In genomic region chr7:51510147-51510546, GRCm38 (mm10) we compare ENCODE assay signal across 10 mouse cellular contexts. TPM values are rescaled to one million over a fixed set of nuclear protein-coding genes. Genes with fewer than 3 reads are reported as not detected.
A peak's percentile ranks its signal among the peaks of the same experiment; 100 is the strongest.
DNase-seq lines count a peak whose midpoint lies in the region; ATAC-seq and TF ChIP-seq lines count a peak whose summit lies in the region.
"Had no signal": no experiment of that assay in that cellular context is flagged by ENCODE, and none has a peak within 500 bp of the region (broad histone marks: within the 10 kb centered on the region; RNA-seq: fewer than 3 reads in every experiment).

No protein-coding gene starts in this region.

- intact Hi-C loops in heart, postnatal 36 days (cut with DNase I), result no loop called here

- no peak for DNase-seq in embryonic facial prominence, embryonic 10.5 days (ENCODE audit: low spot score)
- no peak for DNase-seq in heart, postnatal 36 days
- no peak for DNase-seq in stomach, postnatal 0 days (ENCODE audit: low spot score)
- peak; percentile 4 for DNase-seq in testis, postnatal 14 days (ENCODE audit: low spot score)
- DNase-seq in layer of hippocampus, adult 2 months (ENCODE audit: low spot score in 2 of 2), result no peak

- no peaks in the 10 kb centered on the region for H3K9me3 ChIP-seq in embryonic facial prominence, embryonic 12.5 days
- no peaks in the 10 kb centered on the region for H3K9me3 ChIP-seq in embryonic facial prominence, embryonic 10.5 days
- H3K9me3 ChIP-seq in heart, embryonic 15.5 days (replicated peaks), result no peaks in the 10 kb centered on the region
- no peaks in the 10 kb centered on the region for H3K9me3 ChIP-seq in stomach, embryonic 14.5 days (ENCODE audit: control insufficient read depth, low read depth, low read length)
- no peaks in the 10 kb centered on the region for H3K9me3 ChIP-seq in stomach, postnatal 0 days (ENCODE audit: control insufficient read depth, low read length)
- H3K9me3 ChIP-seq: liver, embryonic 12.5 days had no signal

- peak overlapping the region; percentile 92; the same call in 1 of the 2 replicates for H3K4me2 ChIP-seq in embryonic facial prominence, embryonic 12.5 days (replicated peaks)
- H3K4me2 ChIP-seq in heart, embryonic 15.5 days, result peak overlapping the region; percentile 88
- H3K4me2 ChIP-seq in stomach, embryonic 14.5 days (replicated peaks; ENCODE audit: low read depth, low read length), result peak overlapping the region; percentile 57
- H3K4me2 ChIP-seq in stomach, postnatal 0 days (replicated peaks; ENCODE audit: low read depth), result no peak overlapping the region; the same call in 1 of the 2 replicates

- no peak for ATAC-seq in embryonic facial prominence, embryonic 12.5 days (ENCODE audit: insufficient number of reproducible peaks, insufficient read depth, low FRiP score, low TSS enrichment)
- ATAC-seq in heart, embryonic 15.5 days (replicated peaks; ENCODE audit: insufficient number of reproducible peaks, insufficient read depth, low FRiP score, low read depth), result no peak
- no peak for ATAC-seq in stomach, embryonic 14.5 days (ENCODE audit: insufficient number of reproducible peaks, insufficient read depth, low FRiP score, low read depth)
- ATAC-seq in stomach, postnatal 0 days (ENCODE audit: low FRiP score, low TSS enrichment), result no peak
- ATAC-seq: liver, embryonic 12.5 days had no signal

- H3K36me3 ChIP-seq in embryonic facial prominence, embryonic 12.5 days, result no peaks in the 10 kb centered on the region
- H3K36me3 ChIP-seq in embryonic facial prominence, embryonic 10.5 days (replicated peaks), result no peaks in the 10 kb centered on the region
- no peaks in the 10 kb centered on the region for H3K36me3 ChIP-seq in heart, embryonic 15.5 days
- no peaks in the 10 kb centered on the region for H3K36me3 ChIP-seq in stomach, embryonic 14.5 days (ENCODE audit: control insufficient read depth, insufficient read depth, low read length)
- no peaks in the 10 kb centered on the region for H3K36me3 ChIP-seq in stomach, postnatal 0 days (ENCODE audit: control insufficient read depth, insufficient read depth, low read length)
- H3K36me3 ChIP-seq: liver, embryonic 12.5 days had no signal

- TF ChIP-seq EP300 in stomach, postnatal 0 days (optimal IDR thresholded peaks at IDR 0.05), result no peak

- H3K4me1 ChIP-seq in embryonic facial prominence, embryonic 12.5 days, result no peaks in the 10 kb centered on the region
- peaks cover 9% of the 10 kb centered on the region for H3K4me1 ChIP-seq in embryonic facial prominence, embryonic 10.5 days
- H3K4me1 ChIP-seq in heart, embryonic 15.5 days (replicated peaks), result peaks cover 6% of the 10 kb centered on the region
- H3K4me1 ChIP-seq in stomach, embryonic 14.5 days (ENCODE audit: control insufficient read depth, insufficient read depth, low read length), result no peaks in the 10 kb centered on the region
- H3K4me1 ChIP-seq in stomach, postnatal 0 days (replicated peaks; ENCODE audit: control insufficient read depth, insufficient read depth), result no peaks in the 10 kb centered on the region
- H3K4me1 ChIP-seq: liver, embryonic 12.5 days had no signal

- WGBS in embryonic facial prominence, embryonic 12.5 days, result 80% methylated on average over 7 of the region's 7 CpGs
- 79% methylated on average over 7 of the region's 7 CpGs for WGBS in embryonic facial prominence, embryonic 10.5 days
- WGBS in heart, embryonic 15.5 days, result 70% methylated on average over 7 of the region's 7 CpGs
- WGBS in stomach, embryonic 14.5 days, result 80% methylated on average over 7 of the region's 7 CpGs
- WGBS in stomach, postnatal 0 days, result 72% methylated on average over 7 of the region's 7 CpGs

- H3K4me3 ChIP-seq in embryonic facial prominence, embryonic 12.5 days, result no peak overlapping the region
- H3K4me3 ChIP-seq in embryonic facial prominence, embryonic 10.5 days, result no peak overlapping the region
- H3K4me3 ChIP-seq in heart, embryonic 15.5 days, result no peak overlapping the region
- H3K4me3 ChIP-seq in stomach, embryonic 14.5 days (ENCODE audit: low read depth, low read length), result 0 out of 2 replicates have a peak overlapping the region, but pooled peaks have one; percentile 26
- no peak overlapping the region for H3K4me3 ChIP-seq in stomach, postnatal 0 days (ENCODE audit: low read depth, low read length)
- no peak overlapping the region for H3K4me3 ChIP-seq in layer of hippocampus, adult 2 months

- no peak overlapping the region for H3K9ac ChIP-seq in embryonic facial prominence, embryonic 12.5 days
- H3K9ac ChIP-seq in heart, embryonic 15.5 days, result no peak overlapping the region
- no peak overlapping the region for H3K9ac ChIP-seq in stomach, embryonic 14.5 days (replicated peaks; ENCODE audit: low read depth, low read length)
- no peak overlapping the region for H3K9ac ChIP-seq in stomach, postnatal 0 days (ENCODE audit: low read length)
- H3K9ac ChIP-seq: liver, embryonic 12.5 days had no signal

- H3K27me3 ChIP-seq in embryonic facial prominence, embryonic 12.5 days, result peaks cover 19% of the 10 kb centered on the region; the same call in 1 of the 2 replicates
- peaks cover 37% of the 10 kb centered on the region for H3K27me3 ChIP-seq in embryonic facial prominence, embryonic 10.5 days (replicated peaks; ENCODE audit: low read depth, poor library complexity, severe bottlenecking)
- peaks cover 19% of the 10 kb centered on the region for H3K27me3 ChIP-seq in heart, embryonic 15.5 days
- H3K27me3 ChIP-seq in stomach, embryonic 14.5 days (ENCODE audit: control insufficient read depth, insufficient read depth, low read length), result no peaks in the 10 kb centered on the region
- H3K27me3 ChIP-seq in stomach, postnatal 0 days (ENCODE audit: control insufficient read depth, insufficient read depth, low read length), result no peaks in the 10 kb centered on the region

- no peak overlapping the region for H3K27ac ChIP-seq in embryonic facial prominence, embryonic 12.5 days
- no peak overlapping the region for H3K27ac ChIP-seq in embryonic facial prominence, embryonic 10.5 days (replicated peaks)
- no peak overlapping the region for H3K27ac ChIP-seq in heart, embryonic 15.5 days
- H3K27ac ChIP-seq in stomach, embryonic 14.5 days (ENCODE audit: low read length), result no peak overlapping the region
- no peak overlapping the region for H3K27ac ChIP-seq in stomach, postnatal 0 days (replicated peaks)
- H3K27ac ChIP-seq in layer of hippocampus, adult 2 months, result no peak overlapping the region
- H3K27ac ChIP-seq: left cerebral cortex, adult 2 months; liver, embryonic 12.5 days had no signal

- TF ChIP-seq CTCF in stomach, postnatal 0 days (IDR thresholded peaks at IDR 0.05; ENCODE audit: low read depth), result no peak
- no peak for TF ChIP-seq CTCF in layer of hippocampus, adult 2 months (conservative IDR thresholded peaks at IDR 0.05)

RNA-seq across cellular contexts. Expression of gene Ano5, which starts 0.7 kb away (rescaled TPM):
- polyA plus RNA-seq in embryonic facial prominence, embryonic 12.5 days (2016; fragmentation: Nextera tagmentation; extraction: Ambion mirVana), result 0.23 and 0.25 TPM in 2 replicates
- 0.05 and 0.13 TPM in 2 replicates for polyA plus RNA-seq in embryonic facial prominence, embryonic 10.5 days (2016; fragmentation: Nextera tagmentation; extraction: Ambion mirVana)
- 0.10 and 0.20 TPM in 2 replicates for polyA plus RNA-seq in heart, embryonic 15.5 days (2015; fragmentation: Nextera tagmentation; extraction: Ambion mirVana)
- total RNA-seq in heart, postnatal 36 days (2021), result under 1 TPM; 0.08 to 0.22 TPM
- 0.25 and 0.27 TPM in 2 replicates for polyA plus RNA-seq in stomach, embryonic 14.5 days (2014; fragmentation: Nextera tagmentation; extraction: Ambion mirVana)
- polyA plus RNA-seq in stomach, postnatal 0 days (2015; fragmentation: Nextera tagmentation; extraction: Ambion mirVana), result 0.08 and 0.12 TPM in 2 replicates
- total RNA-seq in layer of hippocampus, adult 2 months (2021), result 1 to 10 TPM; 1.2 to 1.4 TPM
- polyA plus RNA-seq: liver, embryonic 12.5 days had no signal
